Mouse (Mus musculus) kidney, adult 2 months (tissue): ENCODE measurements around the gene Adgrg2.

Source experiments
- CTCF ChIP-seq: fragments of 200-500 bp; conservative IDR thresholded peaks from 2 replicates; pipeline ENCODE4 v1.5.1; 2011; ENCODE audit warnings: low read depth, mild to moderate bottlenecking, control low read depth, low read length, moderate library complexity, mixed read lengths; ENCODE audit not compliant: insufficient read depth, insufficient read length
- POLR2A ChIP-seq: fragments of 200-500 bp; IDR thresholded peaks from one replicate; pipeline ENCODE4 v1.6.1; 2011; ENCODE audit warnings: low read depth, low read length, control low read depth

GRCm38 (mm10) chrX:160426930-160427329, 36.4 kb downstream of the Adgrg2 start:
- TF ChIP-seq CTCF, result no peak
- TF ChIP-seq POLR2A, result no peak
